Mouse (Mus musculus) midbrain, embryonic 14.5 days (tissue): ENCODE data around the gene Uimc1. TPM values are rescaled to one million over a fixed set of nuclear protein-coding genes. Genes with fewer than 3 reads are reported as not detected.
A peak's percentile ranks its signal among the peaks of the same experiment; 100 is the strongest.
"Not testable (repeated sequence)": the region's sequence is repeated elsewhere in the genome, so short reads cannot be mapped to it uniquely, and the experiment has no call there.

Experiments
- ATAC-seq: fragments of 200-750 bp; cut with Nextera tagmentation; 2 replicates; pipeline ENCODE4 v1.8.0; 2017; ENCODE audit warnings: moderate number of reproducible peaks, moderate library complexity; ENCODE audit not compliant: low FRiP score, low TSS enrichment
- DNase-seq: peaks from one replicate; pipeline ENCODE4 v3.0.0-alpha.2; 2015
- H3K27ac ChIP-seq: fragments of 300-500 bp; sonication (generic); replicated peaks from 2 replicates; pipeline ENCODE4 v1.5.1; 2014; ENCODE audit warnings: mild to moderate bottlenecking, low read depth, low read length, moderate library complexity
- H3K27me3 ChIP-seq: fragments of 300-500 bp; sonication (generic); 2 replicates; pipeline ENCODE4 v1.6.1; 2014; ENCODE audit warnings: low read length, control low read depth, mixed read lengths; ENCODE audit not compliant: control insufficient read depth, insufficient read depth
- H3K36me3 ChIP-seq: fragments of 300-500 bp; sonication (generic); 2 replicates; pipeline ENCODE4 v1.6.1; 2014; ENCODE audit warnings: low read length, control low read depth; ENCODE audit not compliant: control insufficient read depth, insufficient read depth
- H3K4me1 ChIP-seq: fragments of 300-500 bp; sonication (generic); 2 replicates; pipeline ENCODE4 v1.6.1; 2014; ENCODE audit warnings: mild to moderate bottlenecking, antibody characterized with exemption, low read length, control low read depth; ENCODE audit not compliant: control insufficient read depth, insufficient read depth
- H3K4me2 ChIP-seq: fragments of 300-500 bp; sonication (generic); 2 replicates; pipeline ENCODE4 v1.6.1; 2014; ENCODE audit warnings: mild to moderate bottlenecking, low read length, moderate library complexity
- H3K4me3 ChIP-seq: fragments of 300-500 bp; sonication (generic); replicated peaks from 2 replicates; pipeline ENCODE4 v1.5.1; 2014; ENCODE audit warnings: low read depth, low read length
- H3K9ac ChIP-seq: fragments of 300-500 bp; sonication (generic); replicated peaks from 2 replicates; pipeline ENCODE4 v1.6.1; 2014; ENCODE audit warnings: mild to moderate bottlenecking, low read length, moderate library complexity
- H3K9me3 ChIP-seq: fragments of 300-500 bp; sonication (generic); 2 replicates; pipeline ENCODE4 v1.6.1; 2016; ENCODE audit warnings: low read length, control low read depth, mixed read lengths; ENCODE audit not compliant: control insufficient read depth
- WGBS: fragments of 180-500 bp; shearing (Covaris S2); extraction: QIAGEN DNeasy Blood & Tissue Kit; methylation state at CpG from one replicate; pipeline ENCODE4 v1.1.7; 2014; 5-methylcytosine and 5-hydroxymethylcytosine counted together
- polyA plus RNA-seq: library from polyadenylated mRNA; unstranded; fragments of >200 nt; fragmentation: Nextera tagmentation; extraction: Ambion mirVana; gene quantifications from 2 replicates; pipeline ENCODE4 v1.2.1, GENCODE M21; 2014

Gene Uimc1
- polyA plus RNA-seq, 1 experiment from 2014 or later: 20.7 TPM

DNA sequence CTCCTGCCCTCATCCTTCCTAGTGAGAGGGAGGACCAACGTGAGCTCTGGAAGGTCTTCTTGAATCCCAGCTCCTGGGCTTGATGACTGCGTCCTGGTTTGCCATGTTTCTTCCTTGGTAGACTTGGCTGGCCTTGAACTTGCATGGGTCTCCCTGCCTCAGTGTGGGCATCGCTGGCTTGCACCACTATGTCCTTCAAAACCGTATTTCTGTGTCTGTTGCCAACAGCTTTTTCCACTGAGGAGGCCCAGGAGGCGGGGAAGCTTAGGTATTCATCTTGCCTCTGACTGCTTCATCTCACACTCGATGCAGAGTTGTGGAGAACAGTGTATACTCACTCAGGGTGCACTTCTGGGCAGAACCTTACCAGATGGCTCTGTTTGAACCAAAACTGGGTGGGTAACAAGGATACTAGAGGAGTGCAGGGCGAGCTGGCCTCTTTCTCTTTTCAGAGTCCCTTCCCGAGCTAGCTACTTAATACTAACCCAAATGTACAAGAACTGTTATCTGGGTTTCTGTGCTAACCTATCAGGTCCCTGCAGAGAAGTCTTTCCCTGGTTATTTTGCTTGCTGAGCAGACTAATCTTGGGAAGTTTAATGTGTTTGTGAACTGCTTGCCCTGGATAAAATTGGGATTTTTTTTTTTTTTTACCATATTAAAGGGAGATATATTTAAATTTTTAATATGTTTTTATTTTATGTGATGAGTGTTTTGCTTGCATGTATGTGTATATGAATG, 6.0 kb upstream of the Uimc1 start:
- peaks cover 6% of the 10 kb centered on the region for H3K4me1 ChIP-seq
- no peak overlapping the region for H3K27ac ChIP-seq
- WGBS: 24% methylated on average over 8 of the region's 8 CpGs
- peak overlapping the region; percentile 87 for H3K4me2 ChIP-seq
- no peaks in the 10 kb centered on the region for H3K27me3 ChIP-seq
- H3K4me3 ChIP-seq: peak overlapping the region; percentile 85
- peak overlapping the region; percentile 86 for H3K9ac ChIP-seq
- DNase-seq: no peak
- H3K9me3 ChIP-seq: no peaks in the 10 kb centered on the region
- no peak for ATAC-seq
- H3K36me3 ChIP-seq: 0 out of 2 replicates have a peak, but pooled peaks cover 7% of the 10 kb centered on the region

DNA sequence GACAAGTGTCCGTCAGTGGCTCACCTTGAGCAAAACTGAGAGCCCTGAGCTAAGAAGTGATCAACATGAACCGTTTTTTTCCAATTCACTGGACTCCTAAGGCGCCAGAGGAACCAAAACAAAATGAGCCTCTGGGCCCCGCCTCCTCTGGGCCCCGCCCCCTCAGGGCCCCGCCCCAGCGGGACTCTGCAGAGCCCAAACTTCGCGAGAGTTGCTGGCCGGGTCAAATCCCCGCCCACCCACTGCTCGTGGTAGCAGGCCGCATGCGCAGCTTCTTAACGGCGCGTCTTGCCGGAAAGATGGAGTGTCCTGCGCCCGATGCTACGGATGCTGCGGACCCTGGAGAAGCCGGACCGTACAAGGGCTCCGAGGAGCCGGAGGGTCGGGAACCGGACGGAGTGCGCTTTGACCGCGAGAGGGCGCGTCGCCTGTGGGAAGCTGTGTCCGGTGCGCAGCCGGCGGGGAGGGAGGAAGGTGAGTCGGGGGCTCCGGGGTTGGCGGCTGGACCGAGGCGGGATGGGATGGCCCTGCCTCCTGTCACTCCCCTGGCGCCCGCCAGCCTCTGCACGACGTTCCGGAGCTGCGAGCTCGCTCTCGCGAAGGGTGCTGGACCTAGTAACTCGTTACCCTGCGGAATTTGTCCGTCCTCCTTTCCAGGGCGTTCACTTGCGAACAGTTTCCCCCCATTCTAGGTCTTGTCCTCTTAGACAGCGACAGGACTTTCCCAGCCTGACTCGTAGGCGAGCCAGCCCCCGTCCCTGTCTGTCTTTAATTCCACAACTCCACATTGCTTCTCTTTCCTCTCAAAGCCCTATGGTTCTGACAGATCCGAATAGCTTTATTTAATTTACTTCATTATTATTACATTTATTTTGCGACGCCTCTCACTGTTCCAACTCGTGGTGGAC, 5.2 kb upstream of the Uimc1 start, which contains the start of gene Zfp346:
TSS of gene Zfp346 (plus strand) at position 267 of the 908 bp plus-strand sequence.
- peak; percentile 91 for ATAC-seq
- Histone ChIP-seq H3K4me3 (peak within 1 kb of the TSS; percentile 85), H3K4me2 (peak within 1 kb of the TSS; percentile 87), H3K9me3 (no peaks in the 10 kb centered on the region), H3K36me3 (0 out of 2 replicates have a peak, but pooled peaks cover 7% of the 10 kb centered on the region), H3K9ac (peak within 1 kb of the TSS; percentile 86), H3K4me1 (peaks cover 6% of the 10 kb centered on the region), H3K27me3 (no peaks in the 10 kb centered on the region), H3K27ac (peak within 1 kb of the TSS; percentile 89)
- peak; percentile 98 for DNase-seq
- WGBS: under 1% methylated on average over 62 of the region's 66 CpGs

DNA sequence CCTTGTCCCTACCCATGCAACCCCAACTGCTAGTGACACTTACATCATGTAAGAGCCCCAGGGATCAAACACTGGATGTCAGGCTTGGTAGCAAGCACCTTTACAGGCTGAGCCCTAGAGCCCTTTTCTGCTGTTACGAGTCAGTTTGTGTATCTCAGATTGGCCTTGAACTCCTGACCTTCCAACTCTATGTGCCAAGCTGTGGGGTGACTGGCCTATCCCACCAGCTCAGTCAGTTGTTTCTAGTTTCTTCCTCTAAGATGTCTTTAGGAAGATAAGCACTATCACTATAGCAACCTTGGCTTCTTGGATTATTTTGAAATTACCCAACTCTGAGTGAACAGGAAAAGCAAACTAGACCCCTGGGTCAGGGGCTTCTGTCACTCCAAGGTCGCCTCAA, 3.3 kb upstream of the Uimc1 start:
- H3K36me3 ChIP-seq: 0 out of 2 replicates have a peak, but pooled peaks cover 7% of the 10 kb centered on the region
- no peak for DNase-seq
- peaks cover 11% of the 10 kb centered on the region for H3K4me1 ChIP-seq
- whole genome bisulfite sequencing: 75% methylated on average over 2 of the region's 2 CpGs
- no peak overlapping the region for H3K4me2 ChIP-seq
- no peak overlapping the region for H3K4me3 ChIP-seq
- no peak overlapping the region for H3K9ac ChIP-seq
- H3K27me3 ChIP-seq: no peaks in the 10 kb centered on the region
- ATAC-seq: no peak
- H3K9me3 ChIP-seq: no peaks in the 10 kb centered on the region
- no peak overlapping the region for H3K27ac ChIP-seq

DNA sequence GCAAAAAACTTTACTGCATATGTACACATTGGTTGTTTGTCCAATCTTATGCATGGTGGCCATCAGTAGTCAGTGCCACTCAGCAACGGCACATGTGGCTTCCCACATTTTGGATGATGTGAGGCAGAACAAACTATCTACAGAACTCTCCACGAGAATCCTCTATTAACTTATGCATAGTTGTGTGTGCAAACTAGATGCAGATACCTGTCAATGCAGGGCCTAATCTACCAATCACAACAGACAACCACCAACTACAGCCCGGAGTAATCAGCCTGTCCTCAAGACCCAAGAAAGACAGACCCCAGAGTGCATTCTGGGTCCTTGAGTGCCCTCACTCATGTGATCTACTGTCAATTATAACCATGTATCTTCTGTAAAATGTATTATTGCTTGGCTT, 2.3 kb upstream of the Uimc1 start:
- WGBS: 98% methylated on average over 3 of the region's 3 CpGs
- H3K36me3 ChIP-seq: no peaks in the 10 kb centered on the region
- no peak overlapping the region for H3K9ac ChIP-seq
- ATAC-seq (no peak), DNase-seq (no peak)
- H3K4me3 ChIP-seq: no peak overlapping the region
- H3K27ac ChIP-seq: no peak overlapping the region
- no peak overlapping the region for H3K4me2 ChIP-seq
- no peaks in the 10 kb centered on the region for H3K27me3 ChIP-seq
- H3K4me1 ChIP-seq: peaks cover 11% of the 10 kb centered on the region
- H3K9me3 ChIP-seq: no peaks in the 10 kb centered on the region

DNA sequence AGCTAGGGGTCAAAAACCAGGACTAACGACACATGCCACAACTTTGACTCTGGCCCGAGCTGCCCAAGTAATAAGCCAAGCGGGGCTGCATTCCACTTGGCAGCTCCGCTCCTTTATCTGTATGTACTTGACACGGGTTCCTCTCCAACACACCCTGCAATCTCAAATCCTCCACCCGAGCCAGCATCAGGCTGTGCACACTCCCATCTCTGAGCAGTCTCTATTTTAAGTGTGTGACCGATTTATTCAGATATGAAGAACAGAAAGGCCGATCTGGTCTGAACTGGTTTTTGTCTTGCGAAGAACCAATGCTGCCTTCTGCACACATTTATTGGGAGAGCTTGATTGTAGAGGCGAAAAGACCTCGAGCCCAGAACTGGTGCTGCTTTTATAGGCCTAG, 1.5 kb upstream of the Uimc1 start:
- Histone ChIP-seq H3K27ac (no peak overlapping the region), H3K27me3 (no peaks in the 10 kb centered on the region), H3K9ac (no peak overlapping the region), H3K9me3 (no peaks in the 10 kb centered on the region), H3K4me3 (no peak overlapping the region), H3K36me3 (no peaks in the 10 kb centered on the region), H3K4me2 (no peak overlapping the region), H3K4me1 (peaks cover 11% of the 10 kb centered on the region)
- DNase-seq (no peak), ATAC-seq (no peak)
- 97% methylated on average over 11 of the region's 11 CpGs for WGBS

DNA sequence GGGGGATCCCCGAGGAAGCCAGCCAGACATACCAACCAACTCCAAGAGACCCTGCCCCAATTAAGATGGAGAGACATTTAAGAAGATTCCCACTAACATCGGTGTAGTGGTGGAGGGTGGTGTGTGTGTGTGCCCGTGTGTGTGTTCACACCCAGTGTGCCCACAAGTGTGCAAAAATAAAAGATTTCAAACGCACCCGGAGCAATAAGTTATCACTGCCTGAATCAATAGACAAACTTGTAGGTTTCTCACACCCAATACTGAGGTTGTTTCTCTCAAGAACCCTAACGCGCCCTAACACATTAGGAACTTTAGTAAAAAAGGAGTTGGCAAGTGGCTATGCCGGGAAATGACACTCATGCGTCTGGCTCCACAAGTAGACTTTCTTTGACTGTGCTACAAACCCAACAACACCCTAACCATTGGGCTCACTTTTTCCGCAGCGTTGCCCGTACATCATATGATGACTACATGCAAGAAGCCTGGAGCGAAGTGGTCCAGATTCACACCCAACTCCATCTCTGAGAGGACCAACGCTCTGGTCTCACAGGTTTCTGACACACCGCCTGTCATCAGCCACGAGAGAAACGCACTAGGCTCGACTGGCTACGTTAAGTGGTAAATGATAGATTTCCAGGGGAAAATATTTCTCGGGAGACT, 904 bp downstream of the Uimc1 start:
- 34% methylated on average over 20 of the region's 20 CpGs for WGBS
- Histone ChIP-seq H3K4me2 (peak overlapping the region; percentile 60), H3K27me3 (no peaks in the 10 kb centered on the region), H3K4me1 (0 out of 2 replicates have a peak, but pooled peaks cover 4% of the 10 kb centered on the region), H3K36me3 (no peaks in the 10 kb centered on the region), H3K9ac (peak overlapping the region; percentile 86), H3K27ac (peak overlapping the region; percentile 89), H3K4me3 (peak overlapping the region; percentile 85), H3K9me3 (no peaks in the 10 kb centered on the region)
- DNase-seq (peak; percentile 49), ATAC-seq (no peak)

DNA sequence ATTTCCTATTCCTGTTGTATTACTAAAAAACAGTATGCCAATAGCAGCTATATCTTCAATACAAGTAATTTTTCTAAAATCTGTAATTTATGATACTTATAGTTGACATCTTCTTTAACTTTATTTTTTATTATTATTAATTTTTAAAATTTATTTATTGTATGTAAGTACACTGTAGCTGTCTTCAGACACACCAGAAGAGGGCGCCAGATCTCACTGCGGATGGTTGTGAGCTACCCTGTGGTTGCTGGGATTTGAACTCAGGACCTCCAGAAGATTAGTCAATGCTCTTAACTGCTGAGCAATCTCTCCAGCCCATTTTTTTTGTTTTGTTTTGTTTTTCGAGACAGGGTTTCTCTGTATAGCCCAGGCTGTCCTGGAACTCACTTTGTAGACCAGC, 2.3 kb downstream of the Uimc1 start:
- not testable (repeated sequence) for H3K4me1 ChIP-seq, DNase-seq, H3K27me3 ChIP-seq, H3K4me2 ChIP-seq, H3K27ac ChIP-seq, H3K9ac ChIP-seq, H3K9me3 ChIP-seq, ATAC-seq, H3K4me3 ChIP-seq, H3K36me3 ChIP-seq
- 93% methylated on average over 3 of the region's 3 CpGs for WGBS

DNA sequence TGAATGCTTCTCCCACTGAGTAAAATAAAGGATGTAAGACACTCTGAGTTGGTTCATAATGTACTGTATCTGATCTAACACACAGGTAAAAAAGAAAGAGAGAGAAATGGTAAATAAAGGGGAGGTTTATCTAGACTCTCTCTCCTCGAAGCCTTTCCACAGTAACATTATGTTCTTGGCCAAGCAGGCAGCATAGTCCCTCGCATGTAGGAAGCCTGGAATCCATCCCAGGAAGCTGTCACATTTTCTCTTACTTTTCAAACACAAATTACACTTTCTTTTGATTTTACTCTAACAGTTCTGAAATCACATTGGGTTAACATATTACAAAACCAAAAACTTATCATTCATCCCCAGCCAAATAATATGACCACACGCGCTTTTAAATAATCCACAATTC, 7.5 kb downstream of the Uimc1 start:
- ATAC-seq: no peak
- Histone ChIP-seq H3K27me3 (no peaks in the 10 kb centered on the region), H3K9ac (no peak overlapping the region), H3K4me3 (no peak overlapping the region), H3K4me1 (no peaks in the 10 kb centered on the region), H3K4me2 (no peak overlapping the region), H3K9me3 (no peaks in the 10 kb centered on the region), H3K36me3 (peaks cover 16% of the 10 kb centered on the region), H3K27ac (no peak overlapping the region)
- WGBS: 95% methylated on average over 4 of the region's 4 CpGs
- no peak for DNase-seq
